ENCODE assay signal across 11 mouse cellular contexts in the genomic region with DNA sequence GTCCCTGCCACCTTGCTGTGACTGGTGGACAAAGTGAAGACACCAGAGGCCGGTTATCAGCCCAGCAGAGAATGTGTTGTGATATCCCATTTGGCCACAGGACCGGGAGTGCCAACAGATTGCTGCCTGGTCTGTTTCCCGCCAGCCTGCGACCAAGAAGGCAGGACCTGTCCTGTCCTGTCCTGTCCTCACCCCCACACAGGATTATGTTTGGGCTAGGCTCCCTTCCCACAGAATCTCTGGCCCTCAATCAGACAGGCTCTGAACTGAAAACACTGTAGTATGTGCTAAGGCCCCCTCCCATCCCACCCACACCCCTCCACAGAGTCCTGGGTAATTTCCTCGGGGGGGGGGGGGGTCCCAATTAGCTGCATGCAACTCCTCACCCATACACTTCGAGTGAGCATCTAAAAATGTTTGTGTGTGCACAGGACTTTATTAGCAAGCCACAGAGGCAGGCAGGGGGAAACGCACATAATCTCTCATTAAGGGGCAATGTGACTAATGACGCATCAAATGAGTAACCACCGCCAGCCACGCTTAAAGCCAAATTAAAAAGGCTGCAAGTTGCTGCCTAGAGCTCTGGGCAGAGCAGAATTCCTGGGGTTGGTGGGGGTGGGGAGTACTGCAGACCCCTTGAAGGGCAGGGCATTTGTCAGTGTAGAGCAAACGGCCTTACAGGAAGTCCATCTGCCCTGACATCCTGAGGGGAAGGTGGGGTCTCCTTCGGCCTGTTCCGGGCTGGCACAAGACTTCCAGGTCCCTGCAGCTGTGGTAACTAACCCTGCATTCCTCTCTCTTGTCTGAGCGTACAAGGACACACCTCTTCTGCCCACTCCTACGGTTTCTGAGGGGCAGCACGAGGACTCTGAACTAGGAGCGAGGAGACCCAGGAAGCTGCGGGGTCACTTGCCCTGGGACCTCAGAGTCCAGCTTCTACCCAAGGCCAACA. TPM values are rescaled to one million over a fixed set of nuclear protein-coding genes. Genes with fewer than 3 reads are reported as not detected.
DNase-seq lines count a peak whose midpoint lies in the region; ATAC-seq and TF ChIP-seq lines count a peak whose summit lies in the region.
"Had no signal": no experiment of that assay in that cellular context is flagged by ENCODE, and none has a peak within 500 bp of the region (broad histone marks: within the 10 kb centered on the region; RNA-seq: fewer than 3 reads in every experiment).

No protein-coding gene starts in this region.

- no peak for TF ChIP-seq CTCF in olfactory bulb, adult 2 months (IDR thresholded peaks at IDR 0.05; ENCODE audit: insufficient read depth, low read depth, low read length)

- H3K4me3 ChIP-seq in lung, embryonic 15.5 days: no peak overlapping the region
- no peak overlapping the region for H3K4me3 ChIP-seq in hindbrain, embryonic 12.5 days
- no peak overlapping the region for H3K4me3 ChIP-seq in olfactory bulb, adult 2 months (ENCODE audit: insufficient read depth, low read depth, low read length)
- H3K4me3 ChIP-seq: left cerebral cortex, adult 2 months had no signal

- no peaks in the 10 kb centered on the region for H3K9me3 ChIP-seq in lung, embryonic 15.5 days
- no peaks in the 10 kb centered on the region for H3K9me3 ChIP-seq in hindbrain, embryonic 12.5 days (replicated peaks)

- peak; percentile 17 for DNase-seq in cerebellum, adult 11 months
- DNase-seq in cerebellum, adult 8-10 months: no peak
- DNase-seq in lung, adult 18-20 months: no peak
- no peak for DNase-seq in right cerebral cortex, postnatal 10 days (ENCODE audit: low spot score in 2 of 2)
- DNase-seq in adrenal gland, postnatal 10 days: no peak
- DNase-seq: right cerebral cortex, postnatal 25 days had no signal

- H3K27ac ChIP-seq in lung, embryonic 15.5 days: peak overlapping the region; percentile 50
- H3K27ac ChIP-seq in hindbrain, embryonic 12.5 days: peak overlapping the region; percentile 68
- peak overlapping the region; percentile 65 for H3K27ac ChIP-seq in olfactory bulb, adult 2 months (ENCODE audit: insufficient read depth, low read depth, low read length)
- H3K27ac ChIP-seq: left cerebral cortex, adult 2 months; macrophage had no signal

- TF ChIP-seq POLR2A in olfactory bulb, adult 2 months (IDR thresholded peaks at IDR 0.05; ENCODE audit: insufficient read depth, low read depth, low read length): no peak

- no peak for ATAC-seq in lung, embryonic 15.5 days (ENCODE audit: borderline replicate concordance, extremely low read depth, low FRiP score, low TSS enrichment)
- ATAC-seq in hindbrain, embryonic 12.5 days (ENCODE audit: low FRiP score): no peak

- no peak overlapping the region for H3K9ac ChIP-seq in lung, embryonic 15.5 days
- H3K9ac ChIP-seq in hindbrain, embryonic 12.5 days: peak overlapping the region; percentile 29; the same call in 1 of the 2 replicates

- peaks cover 39% of the 10 kb centered on the region for H3K4me1 ChIP-seq in lung, embryonic 15.5 days
- peaks cover 75% of the 10 kb centered on the region for H3K4me1 ChIP-seq in hindbrain, embryonic 12.5 days
- peaks cover 84% of the 10 kb centered on the region for H3K4me1 ChIP-seq in olfactory bulb, adult 2 months (ENCODE audit: control insufficient read depth, insufficient read depth, low read length)

- no peaks in the 10 kb centered on the region for H3K27me3 ChIP-seq in lung, embryonic 15.5 days
- no peaks in the 10 kb centered on the region for H3K27me3 ChIP-seq in hindbrain, embryonic 12.5 days

- 46% methylated on average over 18 of the region's 18 CpGs for WGBS in lung, embryonic 15.5 days
- 43% methylated on average over 18 of the region's 18 CpGs for WGBS in hindbrain, embryonic 12.5 days
- 35% methylated on average over 18 of the region's 18 CpGs for WGBS in olfactory bulb, adult 2 months

- H3K4me2 ChIP-seq in lung, embryonic 15.5 days: no peak overlapping the region
- H3K4me2 ChIP-seq in hindbrain, embryonic 12.5 days (replicated peaks): no peak overlapping the region

- H3K36me3 ChIP-seq in lung, embryonic 15.5 days: no peaks in the 10 kb centered on the region
- no peaks in the 10 kb centered on the region for H3K36me3 ChIP-seq in hindbrain, embryonic 12.5 days

RNA-seq across cellular contexts. Expression of gene Ccnk, which starts 34.0 kb away (rescaled TPM):
- polyA plus RNA-seq in lung, embryonic 15.5 days (2015; fragmentation: Nextera tagmentation; extraction: Ambion mirVana): 3.0 and 3.3 TPM in 2 replicates
- polyA plus RNA-seq in hindbrain, embryonic 12.5 days (2016; fragmentation: Nextera tagmentation; extraction: Ambion mirVana): 2.9 and 3.6 TPM in 2 replicates
- polyA plus RNA-seq in olfactory bulb, adult 2 months (2012; ENCODE audit: insufficient read depth, insufficient read length, low replicate concordance, missing spikeins): not detected in 2 replicates
- 10 to 100 TPM; 30.0 to 30.7 TPM for total RNA-seq in adrenal gland, postnatal 10 days (2021)

RNA-seq across cellular contexts. Expression of gene Setd3, which starts 34.3 kb away (rescaled TPM):
- 84.3 and 87.2 TPM in 2 replicates for polyA plus RNA-seq in lung, embryonic 15.5 days (2015; fragmentation: Nextera tagmentation; extraction: Ambion mirVana)
- 108 and 118 TPM in 2 replicates for polyA plus RNA-seq in hindbrain, embryonic 12.5 days (2016; fragmentation: Nextera tagmentation; extraction: Ambion mirVana)
- 511 TPM in 1 of 2 replicates, not detected in the other for polyA plus RNA-seq in olfactory bulb, adult 2 months (2012; ENCODE audit: insufficient read depth, insufficient read length, low replicate concordance, missing spikeins)
- 10 to 100 TPM; 81.3 to 90.7 TPM for total RNA-seq in adrenal gland, postnatal 10 days (2021)
